In genomic region chr2:138315644-138316043, GRCm38 (mm10) we compare ENCODE assay signal across 21 mouse cellular contexts. TPM values are rescaled to one million over a fixed set of nuclear protein-coding genes. Genes with fewer than 3 reads are reported as not detected.
DNase-seq lines count a peak whose midpoint lies in the region; ATAC-seq lines count a peak whose summit lies in the region.
"Had no signal": no experiment of that assay in that cellular context is flagged by ENCODE, and none has a peak within 500 bp of the region (broad histone marks: within the 10 kb centered on the region; RNA-seq: fewer than 3 reads in every experiment).

No protein-coding gene starts in this region.

- H3K9me3 ChIP-seq in forebrain, embryonic 16.5 days (ENCODE audit: control insufficient read depth, low read length) = no peaks in the 10 kb centered on the region
- no peaks in the 10 kb centered on the region for H3K9me3 ChIP-seq in forebrain, embryonic 10.5 days
- H3K9me3 ChIP-seq: embryonic facial prominence, embryonic 12.5 days; heart, embryonic 10.5 days; hindbrain, embryonic 10.5 days; limb, embryonic 13.5 days; liver, embryonic 13.5 days; midbrain, embryonic 13.5 days had no signal

- no peaks in the 10 kb centered on the region for H3K4me1 ChIP-seq in forebrain, embryonic 16.5 days (replicated peaks; ENCODE audit: control insufficient read depth, insufficient read depth, low read length)
- H3K4me1 ChIP-seq in forebrain, embryonic 10.5 days = no peaks in the 10 kb centered on the region
- H3K4me1 ChIP-seq: embryonic facial prominence, embryonic 12.5 days; hindbrain, embryonic 10.5 days; limb, embryonic 13.5 days; liver, embryonic 13.5 days; midbrain, embryonic 13.5 days had no signal

- WGBS in forebrain, embryonic 16.5 days = 62% methylated on average over 7 of the region's 7 CpGs
- WGBS in forebrain, embryonic 10.5 days = 87% methylated on average over 7 of the region's 7 CpGs

- no peak for DNase-seq in forebrain, embryonic 10.5 days (ENCODE audit: extremely low spot score, low spot score)
- peak; percentile 15 to 27 for DNase-seq in left cerebral cortex, postnatal 14 days (ENCODE audit: low spot score in 2 of 2)
- DNase-seq in left cerebral cortex, adult 8-10 months (ENCODE audit: low spot score in 2 of 2) = no peak
- DNase-seq in right cerebral cortex, adult 18-20 months = peak; percentile 27
- no peak for DNase-seq in right cerebral cortex, postnatal 14 days
- peak; percentile 31 for DNase-seq in telencephalon, adult 2 months (ENCODE audit: low read depth, low spot score)
- DNase-seq in natural killer cell, adult 2 months (ENCODE audit: low spot score in 2 of 2) = no peak
- DNase-seq: adrenal gland, postnatal 36 days; cerebellum, adult 9-10 months; liver, embryonic 13.5 days had no signal

- H3K4me3 ChIP-seq in forebrain, embryonic 16.5 days (replicated peaks; ENCODE audit: low read length) = no peak overlapping the region
- no peak overlapping the region for H3K4me3 ChIP-seq in forebrain, embryonic 10.5 days
- H3K4me3 ChIP-seq: embryonic facial prominence, embryonic 12.5 days; heart, embryonic 10.5 days; hindbrain, embryonic 10.5 days; limb, embryonic 13.5 days; liver, embryonic 13.5 days; midbrain, embryonic 13.5 days had no signal

- intact Hi-C loops in left cerebral cortex, postnatal 14 days (cut with DNase I) = no loop called here

- no peak overlapping the region for H3K4me2 ChIP-seq in forebrain, embryonic 16.5 days (ENCODE audit: low read length)
- H3K4me2 ChIP-seq: embryonic facial prominence, embryonic 12.5 days; limb, embryonic 13.5 days; liver, embryonic 13.5 days; midbrain, embryonic 13.5 days had no signal

- no peaks in the 10 kb centered on the region for H3K36me3 ChIP-seq in forebrain, embryonic 16.5 days (ENCODE audit: control insufficient read depth, insufficient read depth)
- H3K36me3 ChIP-seq in forebrain, embryonic 10.5 days (replicated peaks) = no peaks in the 10 kb centered on the region
- H3K36me3 ChIP-seq: embryonic facial prominence, embryonic 12.5 days; G1E; heart, embryonic 10.5 days; hindbrain, embryonic 10.5 days; limb, embryonic 13.5 days; liver, embryonic 13.5 days; midbrain, embryonic 13.5 days had no signal

- no peak overlapping the region for H3K9ac ChIP-seq in forebrain, embryonic 16.5 days (replicated peaks; ENCODE audit: low read depth, low read length)
- H3K9ac ChIP-seq: embryonic facial prominence, embryonic 12.5 days; limb, embryonic 13.5 days; liver, embryonic 13.5 days; midbrain, embryonic 13.5 days had no signal

- peak; percentile 50; the same call in 1 of the 2 replicates for ATAC-seq in forebrain, embryonic 16.5 days
- ATAC-seq: hindbrain, postnatal 0 days; intestine, postnatal 0 days; midbrain, embryonic 13.5 days had no signal

- no peaks in the 10 kb centered on the region for H3K27me3 ChIP-seq in forebrain, embryonic 16.5 days (replicated peaks; ENCODE audit: control insufficient read depth, insufficient read depth, low read length)
- H3K27me3 ChIP-seq in forebrain, embryonic 10.5 days (ENCODE audit: poor library complexity, severe bottlenecking) = no peaks in the 10 kb centered on the region
- H3K27me3 ChIP-seq: embryonic facial prominence, embryonic 12.5 days; limb, embryonic 13.5 days; liver, embryonic 13.5 days; midbrain, embryonic 13.5 days had no signal

- H3K27ac ChIP-seq in forebrain, embryonic 16.5 days (ENCODE audit: low read length) = no peak overlapping the region
- no peak overlapping the region for H3K27ac ChIP-seq in forebrain, embryonic 10.5 days
- H3K27ac ChIP-seq: embryonic facial prominence, embryonic 12.5 days; heart, embryonic 10.5 days; hindbrain, embryonic 10.5 days; hindbrain, postnatal 0 days; kidney, postnatal 0 days; limb, embryonic 13.5 days; liver, embryonic 13.5 days; midbrain, embryonic 13.5 days; stomach, postnatal 0 days had no signal

RNA-seq across cellular contexts. Expression of gene Btbd3, which starts 59.3 kb away (rescaled TPM):
- 21.1 and 28.3 TPM in 2 replicates for polyA plus RNA-seq in forebrain, embryonic 16.5 days (2015; fragmentation: Nextera tagmentation; extraction: Ambion mirVana)
- polyA plus RNA-seq in forebrain, embryonic 10.5 days (2016; fragmentation: Nextera tagmentation; extraction: Ambion mirVana) = 12.2 and 13.0 TPM in 2 replicates
- 100 to 1,000 TPM; 102 to 104 TPM for total RNA-seq in left cerebral cortex, postnatal 14 days (2021)
- 100 to 1,000 TPM; 114 to 138 (median 124) TPM for total RNA-seq in left cerebral cortex, adult 8-10 months (2022)
- polyA plus RNA-seq: G1E had no signal

Comparison
In these comparisons a context has a peak if more than half of its experiments do, and no peak if none do; other contexts are left out.
1. DNase-seq: peak in left cerebral cortex, postnatal 14 days (2 of 2), right cerebral cortex, adult 18-20 months (single experiment) and telencephalon, adult 2 months (single experiment); none in forebrain, embryonic 10.5 days (single experiment), left cerebral cortex, adult 8-10 months (0 of 2), right cerebral cortex, postnatal 14 days (single experiment) and natural killer cell, adult 2 months (0 of 2).